Mouse (Mus musculus) intestine, embryonic 15.5 days (tissue): Measurements from ENCODE around the gene Ppp1r2. TPM values are rescaled to one million over a fixed set of nuclear protein-coding genes. Genes with fewer than 3 reads are reported as not detected.
A peak's percentile ranks its signal among the peaks of the same experiment; 100 is the strongest.

Experiments
- ATAC-seq: fragments of 200-750 bp; cut with Nextera tagmentation; 2 replicates; pipeline ENCODE4 v1.8.0; 2017; ENCODE audit warnings: moderate TSS enrichment, moderate library complexity
- H3K27ac ChIP-seq: fragments of 300-500 bp; sonication (generic); 2 replicates; pipeline ENCODE4 v1.5.1; 2015; ENCODE audit warnings: mild to moderate bottlenecking, inconsistent platforms
- H3K27me3 ChIP-seq: fragments of 300-500 bp; sonication (generic); replicated peaks from 2 replicates; pipeline ENCODE4 v1.6.1; 2015; ENCODE audit warnings: inconsistent platforms
- H3K36me3 ChIP-seq: fragments of 300-500 bp; sonication (generic); 2 replicates; pipeline ENCODE4 v1.6.1; 2015; ENCODE audit warnings: inconsistent platforms
- H3K4me1 ChIP-seq: fragments of 300-500 bp; sonication (generic); replicated peaks from 2 replicates; pipeline ENCODE4 v1.6.1; 2015; ENCODE audit warnings: inconsistent platforms
- H3K4me2 ChIP-seq: fragments of 300-500 bp; sonication (generic); replicated peaks from 2 replicates; pipeline ENCODE4 v1.6.1; 2015; ENCODE audit warnings: mild to moderate bottlenecking, inconsistent platforms
- H3K4me3 ChIP-seq: fragments of 300-500 bp; sonication (generic); replicated peaks from 2 replicates; pipeline ENCODE4 v1.5.1; 2015; ENCODE audit warnings: inconsistent platforms
- H3K9ac ChIP-seq: fragments of 300-500 bp; sonication (generic); 2 replicates; pipeline ENCODE4 v1.6.1; 2015; ENCODE audit warnings: inconsistent platforms
- H3K9me3 ChIP-seq: fragments of 300-500 bp; sonication (generic); 2 replicates; pipeline ENCODE4 v1.6.1; 2016; ENCODE audit warnings: inconsistent platforms
- WGBS: fragments of 180-500 bp; shearing (Covaris S2); methylation state at CpG from one replicate; pipeline ENCODE4 v1.1.7; 2015; 5-methylcytosine and 5-hydroxymethylcytosine counted together
- polyA plus RNA-seq: library from polyadenylated mRNA; unstranded; fragments of >200 nt; fragmentation: Nextera tagmentation; extraction: Ambion mirVana; gene quantifications from 2 replicates; pipeline ENCODE4 v1.2.1, GENCODE M21; 2015

The Ppp1r2 gene
- polyA plus RNA-seq, 1 experiment from 2014 or later = 84.6 TPM

GRCm38 (mm10) chr16:31247442-31247841 lies 27.6 kb downstream of the Ppp1r2 start:
- Histone ChIP-seq H3K27me3 (no peaks in the 10 kb centered on the region), H3K9me3 (no peaks in the 10 kb centered on the region), H3K4me2 (no peak overlapping the region), H3K4me3 (no peak overlapping the region), H3K27ac (no peak overlapping the region), H3K4me1 (no peaks in the 10 kb centered on the region), H3K36me3 (peaks cover 4% of the 10 kb centered on the region; the same call in 1 of the 2 replicates), H3K9ac (no peak overlapping the region)
- WGBS = 71% methylated on average over 7 of the region's 7 CpGs
- ATAC-seq = no peak

GRCm38 (mm10) chr16:31244053-31244452 lies 31.0 kb downstream of the Ppp1r2 start:
- no peak for ATAC-seq
- Histone ChIP-seq H3K27ac (no peak overlapping the region), H3K27me3 (no peaks in the 10 kb centered on the region), H3K36me3 (no peaks in the 10 kb centered on the region), H3K4me3 (no peak overlapping the region), H3K9me3 (no peaks in the 10 kb centered on the region), H3K9ac (no peak overlapping the region), H3K4me2 (no peak overlapping the region), H3K4me1 (no peaks in the 10 kb centered on the region)
- WGBS = 67% methylated on average over 3 of the region's 3 CpGs

- Histone ChIP-seq H3K27ac (no peak overlapping the region), H3K4me3 (no peak overlapping the region), H3K9ac (no peak overlapping the region), H3K9me3 (no peaks in the 10 kb centered on the region), H3K4me2 (no peak overlapping the region), H3K27me3 (no peaks in the 10 kb centered on the region), H3K36me3 (no peaks in the 10 kb centered on the region), H3K4me1 (no peaks in the 10 kb centered on the region)
- 88% methylated on average over 9 of the region's 9 CpGs for WGBS
- no peak for ATAC-seq
Measured at GRCm38 (mm10) chr16:31241433-31241832, 33.6 kb downstream of the Ppp1r2 start.

- 93% methylated on average over 8 of the region's 8 CpGs for WGBS
Measured at GRCm38 (mm10) chr16:31240569-31240968, 34.5 kb downstream of the Ppp1r2 start.

DNA sequence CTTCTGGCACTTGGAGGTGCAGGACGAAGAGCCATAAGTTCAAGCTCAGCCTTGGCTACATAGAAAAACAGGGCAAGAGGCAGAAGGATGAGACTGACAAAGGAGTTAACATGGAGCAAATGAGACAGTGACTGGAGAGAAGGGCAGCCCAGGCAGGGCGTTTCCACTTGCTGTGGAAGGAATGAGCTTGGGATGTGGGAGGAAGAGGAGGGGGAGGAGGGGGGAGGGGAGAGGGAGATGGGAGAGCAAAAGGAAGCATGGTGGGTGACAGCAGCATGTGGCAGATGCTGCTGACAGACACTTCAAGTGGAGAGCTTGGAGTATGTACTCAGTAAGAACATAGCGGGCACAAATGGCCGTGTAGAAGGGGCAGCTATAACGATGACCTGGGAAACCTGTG lies 36.8 kb downstream of the Ppp1r2 start:
- no peak overlapping the region for H3K27ac ChIP-seq
- H3K4me2 ChIP-seq = no peak overlapping the region
- H3K27me3 ChIP-seq = no peaks in the 10 kb centered on the region
- H3K9me3 ChIP-seq = no peaks in the 10 kb centered on the region
- H3K36me3 ChIP-seq = no peaks in the 10 kb centered on the region
- 74% methylated on average over 5 of the region's 5 CpGs for WGBS
- peaks cover 11% of the 10 kb centered on the region for H3K4me1 ChIP-seq
- ATAC-seq = no peak
- no peak overlapping the region for H3K4me3 ChIP-seq
- no peak overlapping the region for H3K9ac ChIP-seq

More at GRCm38 (mm10) chr16:31240569-31240968, 34.5 kb downstream of the Ppp1r2 start:
- Histone ChIP-seq H3K27me3 (no peaks in the 10 kb centered on the region), H3K4me3 (no peak overlapping the region), H3K4me2 (no peak overlapping the region), H3K9me3 (no peaks in the 10 kb centered on the region), H3K9ac (no peak overlapping the region), H3K36me3 (no peaks in the 10 kb centered on the region), H3K4me1 (peaks cover under 1% of the 10 kb centered on the region; the same call in 1 of the 2 replicates), H3K27ac (no peak overlapping the region)
- ATAC-seq = no peak

DNA sequence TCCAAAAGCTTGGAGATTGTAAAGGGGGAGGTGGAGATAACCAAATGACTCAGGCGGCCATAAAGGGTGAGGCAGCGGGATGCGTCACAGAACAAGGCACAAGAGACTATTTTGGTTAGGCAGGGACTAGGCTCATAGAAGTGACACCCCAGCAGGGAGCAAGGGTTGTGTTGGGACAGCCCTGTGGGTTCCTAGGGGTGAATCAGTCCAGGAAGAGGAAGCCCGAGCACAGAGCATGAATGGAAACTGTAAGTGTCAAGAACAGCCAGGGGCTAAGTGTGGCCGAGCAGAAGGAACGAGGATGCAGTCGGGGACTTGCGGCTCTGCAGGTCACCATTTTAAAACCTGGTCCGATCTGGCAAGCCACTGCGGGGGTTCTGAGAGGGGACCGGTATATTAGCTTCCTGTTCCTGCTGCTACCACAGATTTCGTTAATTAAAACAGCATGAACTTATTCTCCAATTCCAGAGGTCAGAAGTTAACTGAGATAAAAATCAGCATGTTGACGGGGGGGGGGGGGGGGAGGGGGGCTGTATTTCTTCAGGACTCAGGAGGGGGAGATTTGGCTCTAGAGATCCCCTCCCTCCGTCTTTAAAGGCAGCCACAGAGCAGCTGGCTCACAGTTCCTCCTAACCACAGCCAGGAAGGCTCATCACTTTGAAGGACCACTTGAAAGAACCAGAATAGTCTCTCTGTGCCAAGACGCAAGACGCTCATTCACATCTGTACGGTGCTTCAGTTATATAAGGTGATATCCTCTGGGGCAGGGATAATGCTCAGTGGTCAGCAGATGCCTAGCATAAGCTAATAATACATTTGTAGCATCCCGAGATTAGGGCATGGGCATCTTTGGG lies 39.4 kb downstream of the Ppp1r2 start:
- 26% methylated on average over 18 of the region's 18 CpGs for WGBS
- H3K4me2 ChIP-seq = no peak overlapping the region
- no peaks in the 10 kb centered on the region for H3K36me3 ChIP-seq

GRCm38 (mm10) chr16:31234808-31235456 lies 40.1 kb downstream of the Ppp1r2 start:
- ATAC-seq = no peak
- WGBS = 78% methylated on average over 12 of the region's 12 CpGs
- H3K9ac ChIP-seq = no peak overlapping the region
- no peak overlapping the region for H3K4me3 ChIP-seq
- H3K4me2 ChIP-seq = no peak overlapping the region
- H3K9me3 ChIP-seq = no peaks in the 10 kb centered on the region
- peaks cover 14% of the 10 kb centered on the region for H3K4me1 ChIP-seq
- H3K36me3 ChIP-seq = no peaks in the 10 kb centered on the region
- no peak overlapping the region for H3K27ac ChIP-seq
- H3K27me3 ChIP-seq = no peaks in the 10 kb centered on the region

More for the DNA sequence above, 39.4 kb downstream of the Ppp1r2 start:
- Histone ChIP-seq H3K4me3 (no peak overlapping the region), H3K9ac (no peak overlapping the region), H3K27ac (no peak overlapping the region), H3K4me1 (peaks cover 14% of the 10 kb centered on the region), H3K9me3 (no peaks in the 10 kb centered on the region), H3K27me3 (no peaks in the 10 kb centered on the region)
- ATAC-seq = peak; percentile 23; the same call in 1 of the 2 replicates

GRCm38 (mm10) chr16:31234356-31234755 lies 40.7 kb downstream of the Ppp1r2 start:
- Histone ChIP-seq H3K36me3 (no peaks in the 10 kb centered on the region), H3K4me3 (no peak overlapping the region), H3K9me3 (no peaks in the 10 kb centered on the region), H3K27ac (no peak overlapping the region), H3K4me1 (peaks cover 14% of the 10 kb centered on the region), H3K4me2 (peak overlapping the region; percentile 52; the same call in 1 of the 2 replicates), H3K27me3 (no peaks in the 10 kb centered on the region), H3K9ac (no peak overlapping the region)
- ATAC-seq = no peak
- 64% methylated on average over 3 of the region's 3 CpGs for WGBS

GRCm38 (mm10) chr16:31233541-31234339 lies 41.3 kb downstream of the Ppp1r2 start:
- no peaks in the 10 kb centered on the region for H3K9me3 ChIP-seq
- peak; percentile 46; the same call in 1 of the 2 replicates for ATAC-seq
- H3K27ac ChIP-seq = no peak overlapping the region
- H3K9ac ChIP-seq = no peak overlapping the region
- H3K36me3 ChIP-seq = no peaks in the 10 kb centered on the region
- H3K4me3 ChIP-seq = peak overlapping the region; percentile 11; the same call in 1 of the 2 replicates
- no peaks in the 10 kb centered on the region for H3K27me3 ChIP-seq
- 15% methylated on average over 20 of the region's 20 CpGs for WGBS
- peak overlapping the region; percentile 52 for H3K4me2 ChIP-seq
- H3K4me1 ChIP-seq = peaks cover 14% of the 10 kb centered on the region

- no peaks in the 10 kb centered on the region for H3K9me3 ChIP-seq
- H3K4me1 ChIP-seq = peaks cover 14% of the 10 kb centered on the region
- H3K27ac ChIP-seq = no peak overlapping the region
- H3K36me3 ChIP-seq = no peaks in the 10 kb centered on the region
- no peaks in the 10 kb centered on the region for H3K27me3 ChIP-seq
- H3K4me2 ChIP-seq = peak overlapping the region; percentile 52; the same call in 1 of the 2 replicates
- H3K9ac ChIP-seq = no peak overlapping the region
- WGBS = 15% methylated on average over 4 of the region's 4 CpGs
- ATAC-seq = 0 out of 2 replicates have a peak, but pooled peaks have one; percentile 4
- peak overlapping the region; percentile 11; the same call in 1 of the 2 replicates for H3K4me3 ChIP-seq
Measured at GRCm38 (mm10) chr16:31233167-31233498, 41.9 kb downstream of the Ppp1r2 start.

- Histone ChIP-seq H3K9me3 (no peaks in the 10 kb centered on the region), H3K36me3 (no peaks in the 10 kb centered on the region), H3K4me1 (peaks cover 14% of the 10 kb centered on the region), H3K27me3 (no peaks in the 10 kb centered on the region), H3K4me3 (no peak overlapping the region), H3K4me2 (no peak overlapping the region), H3K27ac (no peak overlapping the region), H3K9ac (no peak overlapping the region)
- WGBS = 58% methylated on average over 5 of the region's 5 CpGs
- ATAC-seq = no peak
Measured at GRCm38 (mm10) chr16:31232491-31233166, 42.4 kb downstream of the Ppp1r2 start.
